Mouse (Mus musculus) right cerebral cortex, postnatal 36 days (tissue): ENCODE data around the gene Defb29.

Experiments used
- DNase-seq, 2 experiments: peaks; one replicate each; pipeline ENCODE4 v3.0.0; 2022; ENCODE audit warnings: low spot score in 2 of 2, mixed read lengths in 1 of 2

Gene Defb29

GRCm38 (mm10) chr2:152500863-152501229, 39.1 kb downstream of the Defb29 start:
- no peak for DNase-seq

- no peak for DNase-seq
Measured at GRCm38 (mm10) chr2:152500204-152500862, 39.6 kb downstream of the Defb29 start.

- DNase-seq, result no peak
Measured at GRCm38 (mm10) chr2:152498020-152498419, 41.9 kb downstream of the Defb29 start.

GRCm38 (mm10) chr2:152493151-152493550, 46.7 kb downstream of the Defb29 start:
- DNase-seq, result no peak

GRCm38 (mm10) chr2:152490038-152490437, 49.9 kb downstream of the Defb29 start, which contains the start of gene Defb22:
Gene Defb22, minus strand, starts transcription at chr2:152490138.
- DNase-seq, result no peak
